Mouse (Mus musculus) spleen, postnatal 14 days (tissue): ENCODE measurements around the gene Slc25a45.

Source experiments
- DNase-seq, 2 experiments: peaks; one replicate each; pipeline ENCODE4 v3.0.0; 2021 to 2022; ENCODE audit warnings: low spot score in 2 of 2

The Slc25a45 gene

GRCm38 (mm10) chr19:5889211-5889610 is 11.6 kb downstream of the Slc25a45 start:
- DNase-seq, result no peak

- no peak for DNase-seq
These were observed 14.1 kb downstream of the Slc25a45 start for GRCm38 (mm10) chr19:5891521-5892258.

- DNase-seq, result no peak
These were observed 14.7 kb downstream of the Slc25a45 start for GRCm38 (mm10) chr19:5892262-5892661.

- no peak for DNase-seq
These were observed 15.1 kb downstream of the Slc25a45 start for GRCm38 (mm10) chr19:5892735-5893134.

GRCm38 (mm10) chr19:5893282-5894001 is 15.8 kb downstream of the Slc25a45 start:
- DNase-seq, result no peak

GRCm38 (mm10) chr19:5894002-5894678 is 16.5 kb downstream of the Slc25a45 start, which contains the start of gene Tigd3:
Gene Tigd3 (minus strand): TSS chr19:5894149.
- DNase-seq, result peak; percentile 89 to 90

- no peak for DNase-seq
These were observed 29.7 kb downstream of the Slc25a45 start for GRCm38 (mm10) chr19:5907275-5907674.

- no peak for DNase-seq
These were observed 32.6 kb downstream of the Slc25a45 start for GRCm38 (mm10) chr19:5910221-5910620.

GRCm38 (mm10) chr19:5911430-5912102 is 34.0 kb downstream of the Slc25a45 start:
- DNase-seq, result no peak

GRCm38 (mm10) chr19:5912103-5913006 is 34.7 kb downstream of the Slc25a45 start:
- DNase-seq, result peak; percentile 98

- DNase-seq, result no peak
These were observed 35.6 kb downstream of the Slc25a45 start, which contains the start of gene Dpf2 for GRCm38 (mm10) chr19:5913007-5913719. Gene Dpf2 (minus strand): TSS chr19:5913010.

GRCm38 (mm10) chr19:5921715-5922114 is 44.1 kb downstream of the Slc25a45 start:
- no peak for DNase-seq

GRCm38 (mm10) chr19:5922119-5922942 is 44.7 kb downstream of the Slc25a45 start:
- no peak for DNase-seq

- no peak for DNase-seq
These were observed 45.4 kb downstream of the Slc25a45 start for GRCm38 (mm10) chr19:5922963-5923362.

GRCm38 (mm10) chr19:5923990-5924712 is 46.5 kb downstream of the Slc25a45 start:
- peak; percentile 75 to 86 for DNase-seq

- DNase-seq, result peak; percentile 91 to 93
These were observed 47.1 kb downstream of the Slc25a45 start, which contains the start of gene Cdc42ep2 for GRCm38 (mm10) chr19:5924713-5925093. Gene Cdc42ep2 (minus strand): TSS chr19:5924816.

GRCm38 (mm10) chr19:5925311-5925855 is 47.8 kb downstream of the Slc25a45 start:
- DNase-seq, result no peak

GRCm38 (mm10) chr19:5927026-5927425 is 49.4 kb downstream of the Slc25a45 start:
- no peak for DNase-seq
